Mouse (Mus musculus): Measurements from ENCODE around the gene Litaf. TPM values are rescaled to one million over a fixed set of nuclear protein-coding genes. Genes with fewer than 3 reads are reported as not detected.

Gene Litaf
- polyA plus RNA-seq, 1 experiment: 107 TPM

DNA sequence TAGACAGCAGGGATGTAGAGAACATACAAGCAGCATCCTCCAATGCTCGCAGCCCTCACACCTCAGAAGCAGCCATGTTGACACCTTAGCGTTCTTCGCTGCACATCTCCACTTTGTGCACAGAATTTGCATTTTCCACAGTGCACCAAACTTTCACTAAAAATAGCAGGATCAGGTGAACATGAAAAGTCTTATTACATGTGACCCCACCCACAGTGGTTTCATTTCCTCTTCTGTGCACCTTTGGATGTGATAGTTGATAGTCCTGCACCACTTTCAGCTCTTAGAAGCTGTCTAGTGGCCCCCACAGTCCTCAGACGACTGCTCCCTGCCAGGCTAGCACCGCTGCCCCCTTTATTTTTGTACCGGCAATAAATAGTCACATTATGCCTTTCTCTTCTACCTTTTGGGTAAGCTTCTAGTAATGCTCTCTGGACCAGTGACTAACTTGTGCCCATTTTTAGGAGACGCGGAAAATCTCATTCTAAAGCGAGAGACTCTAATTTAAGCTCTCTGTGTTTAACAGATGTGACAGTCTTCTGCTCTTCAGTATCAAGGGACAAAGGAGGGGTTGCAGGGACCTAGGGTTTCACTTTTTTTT lies 11.7 kb upstream of the Litaf start:
- no peaks in the 10 kb centered on the region for H3K27me3 ChIP-seq (ENCODE audit: control insufficient read depth, insufficient read depth, low read length)
- no peak for DNase-seq
- peak overlapping the region; percentile 31; the same call in 1 of the 2 replicates for H3K27ac ChIP-seq (ENCODE audit: control insufficient read depth, insufficient read depth, low read length)
- peaks cover 25% of the 10 kb centered on the region for H3K36me3 ChIP-seq (ENCODE audit: control insufficient read depth, insufficient read depth, low read length)
- 60% methylated on average over 9 of the region's 9 CpGs for WGBS
- TF ChIP-seq CTCF (IDR thresholded peaks at IDR 0.05; ENCODE audit: borderline replicate concordance, control insufficient read depth, extremely low read depth, insufficient read depth, low read length, poor library complexity) (no peak), POLR2A (IDR thresholded peaks at IDR 0.05; ENCODE audit: control insufficient read depth, extremely low read depth, insufficient read depth, low read length, poor library complexity) (no peak)
- peaks cover 21% of the 10 kb centered on the region for H3K4me1 ChIP-seq (replicated peaks; ENCODE audit: control insufficient read depth, insufficient read depth, low read length)
- H3K4me3 ChIP-seq (ENCODE audit: control insufficient read depth, insufficient read depth, low read length): no peak overlapping the region

DNA sequence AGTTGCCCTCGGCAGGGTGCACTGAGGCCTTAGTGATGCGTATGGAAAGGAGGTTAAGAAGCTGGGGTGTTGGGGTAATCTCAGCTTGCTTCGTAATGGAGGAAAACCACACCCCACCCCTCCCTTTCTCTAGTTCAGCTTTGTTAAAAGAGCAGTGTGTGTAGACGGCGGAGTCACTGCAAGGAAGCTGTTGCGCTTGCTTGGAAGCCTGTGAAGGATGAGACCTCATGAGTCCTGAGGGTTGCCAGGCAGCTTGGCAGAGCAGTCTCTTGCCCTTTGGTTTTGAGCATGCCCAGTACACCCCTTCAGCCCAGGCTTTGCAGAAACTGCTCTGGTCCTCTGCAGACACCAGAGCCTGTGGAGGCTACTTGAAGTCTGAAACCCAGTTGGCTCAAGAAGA lies 7.1 kb upstream of the Litaf start:
- peak; percentile 43 for DNase-seq
- WGBS: 15% methylated on average over 6 of the region's 6 CpGs
- Histone ChIP-seq H3K27ac (ENCODE audit: control insufficient read depth, insufficient read depth, low read length) (peak overlapping the region; percentile 75; the same call in 1 of the 2 replicates), H3K27me3 (ENCODE audit: control insufficient read depth, insufficient read depth, low read length) (no peaks in the 10 kb centered on the region), H3K4me1 (replicated peaks; ENCODE audit: control insufficient read depth, insufficient read depth, low read length) (peaks cover 53% of the 10 kb centered on the region), H3K36me3 (ENCODE audit: control insufficient read depth, insufficient read depth, low read length) (peaks cover 10% of the 10 kb centered on the region), H3K4me3 (ENCODE audit: control insufficient read depth, insufficient read depth, low read length) (no peak overlapping the region)
- TF ChIP-seq CTCF (IDR thresholded peaks at IDR 0.05; ENCODE audit: borderline replicate concordance, control insufficient read depth, extremely low read depth, insufficient read depth, low read length, poor library complexity) (0 out of 2 replicates have a peak, but pooled peaks have one; percentile 4), POLR2A (IDR thresholded peaks at IDR 0.05; ENCODE audit: control insufficient read depth, extremely low read depth, insufficient read depth, low read length, poor library complexity) (no peak)

GRCm38 (mm10) chr16:11072454-11072853 lies 6.5 kb upstream of the Litaf start:
- no peak for TF ChIP-seq POLR2A (IDR thresholded peaks at IDR 0.05; ENCODE audit: control insufficient read depth, extremely low read depth, insufficient read depth, low read length, poor library complexity)
- TF ChIP-seq CTCF (IDR thresholded peaks at IDR 0.05; ENCODE audit: borderline replicate concordance, control insufficient read depth, extremely low read depth, insufficient read depth, low read length, poor library complexity): 0 out of 2 replicates have a peak, but pooled peaks have one; percentile 4
- no peak for DNase-seq
- no peaks in the 10 kb centered on the region for H3K27me3 ChIP-seq (ENCODE audit: control insufficient read depth, insufficient read depth, low read length)
- H3K36me3 ChIP-seq (ENCODE audit: control insufficient read depth, insufficient read depth, low read length): peaks cover 10% of the 10 kb centered on the region
- H3K4me3 ChIP-seq (ENCODE audit: control insufficient read depth, insufficient read depth, low read length): no peak overlapping the region
- peak overlapping the region; percentile 51 for H3K27ac ChIP-seq (ENCODE audit: control insufficient read depth, insufficient read depth, low read length)
- H3K4me1 ChIP-seq (replicated peaks; ENCODE audit: control insufficient read depth, insufficient read depth, low read length): peaks cover 55% of the 10 kb centered on the region
- 93% methylated on average over 8 of the region's 8 CpGs for WGBS

DNA sequence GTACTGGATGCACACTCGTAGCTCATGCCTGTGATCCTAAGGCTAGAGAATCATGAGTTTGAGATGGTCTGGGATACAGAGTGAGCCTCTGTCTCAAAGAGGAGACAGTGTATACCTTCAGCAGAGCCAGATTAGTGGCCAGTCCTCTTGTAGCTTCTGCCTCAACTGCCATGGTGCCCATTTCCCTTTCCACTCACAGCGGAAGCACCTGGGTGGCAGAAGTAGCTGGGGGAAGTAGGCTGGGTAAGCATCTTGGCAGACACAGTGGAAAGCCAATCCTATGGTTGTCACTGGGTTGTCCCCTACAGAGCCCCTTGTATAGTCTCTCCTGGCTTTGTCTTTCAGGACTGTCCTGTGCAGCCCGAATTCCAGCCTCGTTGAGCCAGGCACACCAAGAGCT lies 5.9 kb upstream of the Litaf start:
- H3K27ac ChIP-seq (ENCODE audit: control insufficient read depth, insufficient read depth, low read length): peak overlapping the region; percentile 76
- H3K4me3 ChIP-seq (ENCODE audit: control insufficient read depth, insufficient read depth, low read length): no peak overlapping the region
- TF ChIP-seq POLR2A (IDR thresholded peaks at IDR 0.05; ENCODE audit: control insufficient read depth, extremely low read depth, insufficient read depth, low read length, poor library complexity): no peak
- H3K36me3 ChIP-seq (ENCODE audit: control insufficient read depth, insufficient read depth, low read length): peaks cover 10% of the 10 kb centered on the region
- no peaks in the 10 kb centered on the region for H3K27me3 ChIP-seq (ENCODE audit: control insufficient read depth, insufficient read depth, low read length)
- H3K4me1 ChIP-seq (replicated peaks; ENCODE audit: control insufficient read depth, insufficient read depth, low read length): peaks cover 58% of the 10 kb centered on the region
- peak; percentile 62 for DNase-seq
- 41% methylated on average over 4 of the region's 4 CpGs for WGBS

DNA sequence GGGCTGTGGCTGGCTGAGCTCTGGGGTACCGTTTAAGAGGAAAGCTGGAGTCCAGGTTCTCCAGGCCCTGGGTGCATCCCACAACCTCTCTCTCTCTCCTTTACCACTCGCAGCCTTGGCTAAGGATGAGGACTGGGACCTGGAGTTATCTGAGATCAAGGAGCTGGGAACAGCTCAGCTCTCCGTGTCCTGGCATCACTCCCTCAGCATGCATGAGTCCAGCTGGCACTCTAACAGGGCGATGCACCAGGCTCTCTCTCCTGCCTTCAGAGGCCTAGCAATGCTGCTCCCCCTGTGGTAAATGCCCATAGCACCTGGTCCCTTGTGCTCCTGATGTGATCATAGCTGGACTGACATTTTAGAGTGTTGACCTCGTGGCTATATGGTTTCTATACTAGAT lies 5.2 kb upstream of the Litaf start:
- no peak for DNase-seq
- TF ChIP-seq POLR2A (IDR thresholded peaks at IDR 0.05; ENCODE audit: control insufficient read depth, extremely low read depth, insufficient read depth, low read length, poor library complexity) (no peak), CTCF (IDR thresholded peaks at IDR 0.05; ENCODE audit: borderline replicate concordance, control insufficient read depth, extremely low read depth, insufficient read depth, low read length, poor library complexity) (no peak)
- Histone ChIP-seq H3K27ac (ENCODE audit: control insufficient read depth, insufficient read depth, low read length) (peak overlapping the region; percentile 21; the same call in 1 of the 2 replicates), H3K4me3 (ENCODE audit: control insufficient read depth, insufficient read depth, low read length) (no peak overlapping the region), H3K27me3 (ENCODE audit: control insufficient read depth, insufficient read depth, low read length) (no peaks in the 10 kb centered on the region), H3K36me3 (ENCODE audit: control insufficient read depth, insufficient read depth, low read length) (peaks cover 10% of the 10 kb centered on the region), H3K4me1 (replicated peaks; ENCODE audit: control insufficient read depth, insufficient read depth, low read length) (peaks cover 61% of the 10 kb centered on the region)
- 71% methylated on average over 5 of the region's 5 CpGs for WGBS

- H3K36me3 ChIP-seq (ENCODE audit: control insufficient read depth, insufficient read depth, low read length): peaks cover 7% of the 10 kb centered on the region
- H3K27me3 ChIP-seq (ENCODE audit: control insufficient read depth, insufficient read depth, low read length): no peaks in the 10 kb centered on the region
- peak overlapping the region; percentile 4; the same call in 1 of the 2 replicates for H3K27ac ChIP-seq (ENCODE audit: control insufficient read depth, insufficient read depth, low read length)
- H3K4me1 ChIP-seq (replicated peaks; ENCODE audit: control insufficient read depth, insufficient read depth, low read length): peaks cover 65% of the 10 kb centered on the region
- no peak for TF ChIP-seq CTCF (IDR thresholded peaks at IDR 0.05; ENCODE audit: borderline replicate concordance, control insufficient read depth, extremely low read depth, insufficient read depth, low read length, poor library complexity)
- TF ChIP-seq POLR2A (IDR thresholded peaks at IDR 0.05; ENCODE audit: control insufficient read depth, extremely low read depth, insufficient read depth, low read length, poor library complexity): no peak
- peak; percentile 35 for DNase-seq
- H3K4me3 ChIP-seq (ENCODE audit: control insufficient read depth, insufficient read depth, low read length): no peak overlapping the region
- WGBS: 20% methylated on average over 7 of the region's 7 CpGs
These were observed 3.9 kb upstream of the Litaf start for GRCm38 (mm10) chr16:11069710-11070420.

All from thymus, adult 2 months (tissue).